8 mouse cellular contexts compared by ENCODE assay signal in the genomic region with DNA sequence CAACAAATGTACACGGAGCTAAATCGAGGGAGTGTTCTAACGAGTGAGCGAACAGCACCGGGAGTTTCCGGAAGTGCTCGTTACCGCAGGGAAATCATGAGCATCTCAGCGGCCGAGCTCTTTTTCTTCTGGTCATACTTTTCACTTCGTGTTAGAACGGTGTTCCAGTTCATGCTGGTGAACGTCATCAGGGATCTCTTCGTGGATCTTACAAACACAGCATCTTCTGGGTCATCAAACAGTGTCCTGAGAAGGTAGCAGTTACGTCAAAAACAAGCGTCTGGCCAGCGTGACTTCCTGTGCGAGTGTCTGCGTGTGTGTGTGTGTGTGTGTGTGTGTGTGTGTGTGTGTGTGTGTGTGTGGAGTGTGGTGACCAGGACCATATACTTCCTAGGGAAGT. TPM values are rescaled to one million over a fixed set of nuclear protein-coding genes. Genes with fewer than 3 reads are reported as not detected.
DNase-seq lines count a peak whose midpoint lies in the region; ATAC-seq and TF ChIP-seq lines count a peak whose summit lies in the region.
"Had no signal": no experiment of that assay in that cellular context is flagged by ENCODE, and none has a peak within 500 bp of the region (broad histone marks: within the 10 kb centered on the region; RNA-seq: fewer than 3 reads in every experiment).

No protein-coding gene starts in this region.

- no peak for TF ChIP-seq CTCF in brain, embryonic 14.5 days (IDR thresholded peaks at IDR 0.05; ENCODE audit: borderline replicate concordance, extremely low read depth, insufficient read depth, insufficient read length)
- TF ChIP-seq CTCF in layer of hippocampus, adult 2 months (conservative IDR thresholded peaks at IDR 0.05), result no peak

- H3K9ac ChIP-seq in intestine, embryonic 14.5 days (ENCODE audit: low read length), result no peak overlapping the region
- H3K9ac ChIP-seq in intestine, embryonic 16.5 days (ENCODE audit: low read depth, low read length), result no peak overlapping the region

- H3K36me3 ChIP-seq in intestine, embryonic 14.5 days (ENCODE audit: control insufficient read depth, insufficient read depth, low read length), result no peaks in the 10 kb centered on the region
- H3K36me3 ChIP-seq in intestine, embryonic 16.5 days (ENCODE audit: control insufficient read depth, insufficient read depth, low read length), result no peaks in the 10 kb centered on the region

- no peaks in the 10 kb centered on the region for H3K27me3 ChIP-seq in intestine, embryonic 14.5 days (replicated peaks; ENCODE audit: control insufficient read depth, insufficient read depth, low read length)
- H3K27me3 ChIP-seq in intestine, embryonic 16.5 days (replicated peaks; ENCODE audit: control insufficient read depth, insufficient read depth, low read length), result no peaks in the 10 kb centered on the region

- WGBS in intestine, embryonic 14.5 days, result 60% methylated on average over 19 of the region's 19 CpGs
- 58% methylated on average over 19 of the region's 19 CpGs for WGBS in intestine, embryonic 16.5 days

- no peaks in the 10 kb centered on the region for H3K9me3 ChIP-seq in intestine, embryonic 14.5 days (ENCODE audit: control insufficient read depth, low read length)
- H3K9me3 ChIP-seq in intestine, embryonic 16.5 days (ENCODE audit: control insufficient read depth, low read length), result no peaks in the 10 kb centered on the region

- no peak for ATAC-seq in intestine, embryonic 14.5 days (replicated peaks; ENCODE audit: low FRiP score, low TSS enrichment, low read depth)
- no peak for ATAC-seq in intestine, embryonic 16.5 days
- ATAC-seq in granulocyte monocyte progenitor cell, adult 5-6 weeks (replicated peaks; ENCODE audit: poor library complexity, severe bottlenecking), result no peak

- peaks cover 5% of the 10 kb centered on the region; the same call in 1 of the 2 replicates for H3K4me1 ChIP-seq in intestine, embryonic 14.5 days (replicated peaks; ENCODE audit: control insufficient read depth, insufficient read depth, low read length)
- peaks cover 7% of the 10 kb centered on the region for H3K4me1 ChIP-seq in intestine, embryonic 16.5 days (ENCODE audit: control insufficient read depth, insufficient read depth, low read length)

- no peak for DNase-seq in intestine, embryonic 14.5 days (ENCODE audit: low spot score)
- DNase-seq in brain, embryonic 14.5 days (ENCODE audit: low read depth), result peak; percentile 44
- peak in 1 of 2 experiments; percentile 22 for DNase-seq in layer of hippocampus, adult 2 months (ENCODE audit: low spot score in 2 of 2)
- peak; percentile 73 for DNase-seq in retina, postnatal 1 day
- DNase-seq in ovary, postnatal 10 days (ENCODE audit: low spot score), result no peak

- no peak overlapping the region for H3K4me3 ChIP-seq in intestine, embryonic 14.5 days (ENCODE audit: low read depth, low read length)
- no peak overlapping the region; the same call in 1 of the 2 replicates for H3K4me3 ChIP-seq in intestine, embryonic 16.5 days (ENCODE audit: low read length)
- peak overlapping the region; percentile 52 for H3K4me3 ChIP-seq in layer of hippocampus, adult 2 months

- H3K27ac ChIP-seq in intestine, embryonic 14.5 days (ENCODE audit: low read depth), result no peak overlapping the region
- H3K27ac ChIP-seq in intestine, embryonic 16.5 days (ENCODE audit: low read length), result no peak overlapping the region
- peak overlapping the region; percentile 57; the same call in 1 of the 2 replicates for H3K27ac ChIP-seq in layer of hippocampus, adult 2 months

- peak overlapping the region; percentile 33; the same call in 1 of the 2 replicates for H3K4me2 ChIP-seq in intestine, embryonic 14.5 days (ENCODE audit: low read length)
- no peak overlapping the region for H3K4me2 ChIP-seq in intestine, embryonic 16.5 days (ENCODE audit: low read depth, low read length)

- TF ChIP-seq POLR2A in brain, embryonic 14.5 days (IDR thresholded peaks at IDR 0.05; ENCODE audit: borderline replicate concordance, extremely low read depth, insufficient read depth, insufficient read length, poor library complexity, severe bottlenecking), result no peak

RNA-seq across cellular contexts. Expression of a gene that starts 44.7 kb away (rescaled TPM):
- not detected in 2 replicates for polyA plus RNA-seq in intestine, embryonic 14.5 days (2014; fragmentation: Nextera tagmentation; extraction: Ambion mirVana)
- not detected in 2 replicates for polyA plus RNA-seq in intestine, embryonic 16.5 days (2015; fragmentation: Nextera tagmentation; extraction: Ambion mirVana)
- polyA plus RNA-seq in brain, embryonic 14.5 days (2012; rRNA removed), result not detected in 2 replicates
- not detected for total RNA-seq in layer of hippocampus, adult 2 months (2021)
- total RNA-seq in granulocyte monocyte progenitor cell, adult 5-6 weeks (2014; fragmentation: Nextera tagmentation), result not detected in 2 replicates
- total RNA-seq in granulocyte monocyte progenitor cell, adult 5-6 weeks (2017), result not detected in 2 replicates
- total RNA-seq: liver, adult 2 months had no signal
- polyA plus RNA-seq: liver, adult 2 months had no signal

RNA-seq across cellular contexts. Expression of a gene that starts 50.6 kb away (rescaled TPM):
- 235 and 249 TPM in 2 replicates for polyA plus RNA-seq in intestine, embryonic 14.5 days (2014; fragmentation: Nextera tagmentation; extraction: Ambion mirVana)
- polyA plus RNA-seq in intestine, embryonic 16.5 days (2015; fragmentation: Nextera tagmentation; extraction: Ambion mirVana), result 153 and 180 TPM in 2 replicates
- 225 and 239 TPM in 2 replicates for polyA plus RNA-seq in brain, embryonic 14.5 days (2012; rRNA removed)
- 10 to 100 TPM; 57.4 to 62.5 TPM for total RNA-seq in layer of hippocampus, adult 2 months (2021)
- 133 and 156 TPM in 2 replicates for total RNA-seq in granulocyte monocyte progenitor cell, adult 5-6 weeks (2014; fragmentation: Nextera tagmentation)
- 139 and 142 TPM in 2 replicates for total RNA-seq in granulocyte monocyte progenitor cell, adult 5-6 weeks (2017)

RNA-seq across cellular contexts. Expression of a gene that starts 51.5 kb away (rescaled TPM):
- 38.4 and 38.8 TPM in 2 replicates for polyA plus RNA-seq in intestine, embryonic 14.5 days (2014; fragmentation: Nextera tagmentation; extraction: Ambion mirVana)
- polyA plus RNA-seq in intestine, embryonic 16.5 days (2015; fragmentation: Nextera tagmentation; extraction: Ambion mirVana), result 36.6 and 37.0 TPM in 2 replicates
- polyA plus RNA-seq in brain, embryonic 14.5 days (2012; rRNA removed), result 29.9 and 39.5 TPM in 2 replicates
- total RNA-seq in layer of hippocampus, adult 2 months (2021), result 10 to 100 TPM; 55.5 to 60.2 TPM
- total RNA-seq in granulocyte monocyte progenitor cell, adult 5-6 weeks (2014; fragmentation: Nextera tagmentation), result 22.3 and 26.5 TPM in 2 replicates
- total RNA-seq in granulocyte monocyte progenitor cell, adult 5-6 weeks (2017), result 23.0 and 25.3 TPM in 2 replicates

Comparison
In these comparisons a context has a peak if more than half of its experiments do, and no peak if none do; other contexts are left out.
1. DNase-seq: peak in brain, embryonic 14.5 days (single experiment) and retina, postnatal 1 day (single experiment); none in intestine, embryonic 14.5 days (single experiment) and ovary, postnatal 10 days (single experiment).